Mouse (Mus musculus) erythroblast, embryonic 14.5 days (primary cell): ENCODE data around the gene Vrk1.

Experiments
- GATA1 ChIP-seq: IDR thresholded peaks from 2 replicates; pipeline ENCODE4 v1.6.1; 2012; ENCODE audit warnings: low read length, inconsistent platforms, mixed read lengths
- TAL1 ChIP-seq: IDR thresholded peaks from 3 replicates; pipeline ENCODE4 v1.6.1; 2012; ENCODE audit warnings: low read length, inconsistent platforms, mixed read lengths

DNA sequence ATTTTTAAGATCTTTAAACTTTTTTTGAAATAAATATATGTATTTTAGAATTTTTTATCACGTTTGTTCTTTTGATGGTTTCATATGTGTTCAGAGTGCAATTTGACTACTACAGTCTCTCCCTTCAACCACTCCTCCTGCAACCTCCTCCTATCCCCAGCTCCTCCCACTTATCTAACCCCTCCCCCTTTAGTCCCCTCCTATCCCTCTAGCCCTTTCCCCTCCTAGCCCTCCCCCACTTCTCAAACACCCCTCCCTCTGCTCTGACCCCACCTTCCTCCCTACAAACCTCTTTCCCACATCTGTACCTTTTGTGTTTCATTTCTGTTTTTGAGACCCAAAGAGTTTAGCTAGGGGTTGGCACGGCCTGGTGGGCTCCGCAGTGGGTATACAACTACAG is 114.6 kb downstream of the Vrk1 start:
- no peak for TF ChIP-seq GATA1
- no peak for TF ChIP-seq TAL1
